Mouse (Mus musculus) T-helper 1 cell (primary cell): Measurements from ENCODE around the gene Rps12-ps3.

Experiments used
- in situ Hi-C: fragments of 300-600 bp; cut with MboI, MseI; formaldehyde crosslinking; loops from one replicate; pipeline ENCODE4 v1.15.1; 2025; ENCODE audit warnings: high pct_unique_total_duplicates

The Rps12-ps3 gene

DNA sequence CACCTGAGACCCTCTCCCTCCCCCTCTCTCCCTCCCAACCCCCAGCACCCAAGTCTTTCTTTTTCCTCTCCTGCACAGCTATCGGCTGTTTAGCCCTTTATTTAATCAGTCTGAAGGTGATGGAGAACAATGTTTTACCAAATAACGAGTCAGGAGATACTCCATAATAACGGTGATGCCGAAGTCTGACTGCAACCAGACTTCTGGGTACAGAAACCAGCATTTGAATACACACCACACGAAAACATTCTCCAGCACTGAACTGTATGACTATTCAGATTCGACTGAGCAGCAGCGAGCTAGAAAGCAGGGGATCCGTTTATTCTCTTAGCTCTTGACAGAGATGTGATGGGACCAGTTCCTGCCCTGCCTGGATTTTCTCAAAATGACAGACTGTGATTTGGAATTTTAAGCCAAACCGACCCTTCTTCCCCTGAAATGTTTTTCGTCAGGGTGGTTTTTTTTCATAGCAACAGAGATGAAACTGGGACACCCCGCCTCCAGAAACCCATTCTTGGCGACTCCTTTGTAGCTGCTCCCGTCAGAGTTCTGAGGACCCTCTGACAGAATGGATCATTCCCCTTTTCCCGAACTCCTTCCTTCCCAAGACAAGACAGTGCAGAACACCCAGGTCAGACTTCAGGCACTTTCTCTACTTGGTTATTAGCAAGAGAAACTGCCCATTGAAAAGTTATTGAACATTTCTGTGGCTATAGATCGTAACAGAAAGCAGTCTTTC is 29.2 kb downstream of the Rps12-ps3 start:
- in situ Hi-C loops, result no loop called here

DNA sequence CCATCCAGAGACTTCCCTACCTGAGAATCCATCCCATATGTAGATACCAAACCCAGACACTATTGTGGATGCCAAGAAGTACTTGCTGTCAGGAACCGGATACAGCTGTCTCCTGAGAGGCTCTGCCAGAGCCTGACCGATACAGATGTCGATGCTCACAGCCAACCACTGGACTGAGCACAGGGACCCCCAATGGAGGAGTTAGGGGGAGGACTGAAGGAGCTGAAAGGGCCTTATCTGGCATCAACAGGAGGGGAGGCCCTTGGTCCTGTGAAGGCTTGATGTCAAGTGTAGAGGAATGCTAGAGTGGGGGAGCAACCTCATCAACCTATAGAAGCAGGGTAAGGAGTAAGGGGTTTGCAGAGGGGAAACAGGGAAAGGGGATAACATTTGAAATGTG is 30.7 kb downstream of the Rps12-ps3 start:
- in situ Hi-C loops, result no loop called here

DNA sequence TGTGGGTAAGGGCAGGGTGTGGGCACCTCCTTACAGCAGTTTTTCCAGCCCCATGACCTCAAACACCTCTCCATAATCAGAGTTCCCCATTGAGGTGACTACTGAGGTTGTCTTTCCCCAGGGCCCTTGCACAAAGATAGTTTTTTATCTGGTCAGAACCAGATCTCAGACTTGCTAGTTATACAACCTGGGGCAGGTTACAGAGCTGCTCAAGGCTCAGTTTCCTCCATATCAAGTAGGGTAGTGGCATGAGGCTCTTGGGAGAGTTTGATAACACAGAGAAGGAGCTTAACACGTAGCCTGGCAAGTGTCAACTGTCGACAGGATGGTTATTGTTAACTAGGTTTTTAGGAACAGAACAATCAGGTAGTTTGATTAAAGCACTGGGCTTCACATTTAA is 32.8 kb downstream of the Rps12-ps3 start:
- in situ Hi-C loops, result no loop called here

DNA sequence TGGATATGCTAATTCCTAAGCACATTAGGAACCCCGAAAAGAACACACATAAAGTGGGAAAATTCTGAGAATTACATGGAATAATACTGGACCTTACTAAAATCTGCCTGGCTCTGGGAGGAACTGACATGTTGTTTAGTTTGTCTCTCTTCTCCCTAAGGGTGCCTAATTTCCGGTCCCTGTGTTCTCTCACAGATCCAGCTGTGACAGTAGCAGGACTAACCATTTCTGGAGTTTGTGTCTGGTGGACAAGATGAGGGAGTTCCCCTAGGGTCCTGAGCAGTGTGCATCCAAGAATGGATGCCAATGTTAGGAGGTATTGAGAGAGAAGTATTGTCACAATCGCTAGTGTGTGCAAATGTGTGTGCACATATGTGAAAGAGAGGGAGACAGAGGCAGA is 34.3 kb downstream of the Rps12-ps3 start:
- in situ Hi-C loops, result no loop called here

DNA sequence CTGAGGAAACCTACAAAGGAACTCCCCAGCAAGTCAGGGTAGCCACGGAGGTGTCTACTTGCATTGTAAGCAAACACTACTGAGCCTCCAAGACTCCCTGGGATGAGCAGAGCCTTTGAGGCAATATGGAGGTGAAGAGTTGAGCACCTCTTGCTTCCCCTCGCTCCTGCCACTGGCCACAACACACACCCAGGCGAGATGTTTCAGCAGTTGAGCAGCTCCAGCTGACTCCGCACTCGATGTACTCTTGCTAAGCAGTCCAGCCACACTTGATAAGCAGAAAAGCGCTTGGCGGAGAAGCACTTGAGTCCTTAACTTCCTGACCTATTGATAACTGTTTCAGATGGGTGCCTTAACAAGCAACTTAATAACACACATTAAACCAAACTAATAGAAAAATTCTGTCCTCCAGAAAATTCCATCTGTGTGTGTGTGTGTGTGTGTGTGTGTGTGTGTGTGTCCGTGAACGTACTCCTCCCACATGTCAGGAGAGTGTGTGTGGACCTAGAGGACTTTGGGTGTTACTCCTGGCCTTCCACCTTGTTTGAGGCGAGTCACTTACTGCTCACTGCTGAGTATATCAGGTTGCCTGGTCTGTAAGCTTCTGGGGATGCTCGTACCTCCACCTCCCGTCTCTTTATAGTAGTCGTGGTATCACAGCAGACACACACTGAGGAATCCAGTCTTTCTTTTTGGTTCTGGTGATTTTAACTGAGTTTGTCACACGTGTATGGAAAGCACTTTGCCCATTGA is 34.9 kb downstream of the Rps12-ps3 start:
- in situ Hi-C loops, result no loop called here

DNA sequence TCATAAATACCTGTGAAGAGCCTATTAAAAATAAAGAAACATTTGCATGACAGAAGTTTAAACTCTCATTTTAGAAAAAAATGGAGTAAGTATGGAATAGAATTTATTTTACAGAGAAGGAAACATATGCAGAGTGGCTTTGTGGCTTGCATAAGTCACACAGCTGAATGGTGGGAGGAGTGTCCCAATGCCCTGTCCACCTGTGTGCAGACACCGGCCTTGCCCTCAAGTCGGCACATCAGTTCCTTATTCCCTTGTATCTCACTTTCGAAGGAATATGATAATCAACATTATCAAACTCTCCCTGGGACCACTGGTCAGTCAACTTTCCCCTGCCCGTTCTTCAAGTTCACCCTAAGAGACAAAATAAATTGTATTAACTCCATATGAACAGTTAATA is 35.8 kb downstream of the Rps12-ps3 start:
- in situ Hi-C loops, result no loop called here

DNA sequence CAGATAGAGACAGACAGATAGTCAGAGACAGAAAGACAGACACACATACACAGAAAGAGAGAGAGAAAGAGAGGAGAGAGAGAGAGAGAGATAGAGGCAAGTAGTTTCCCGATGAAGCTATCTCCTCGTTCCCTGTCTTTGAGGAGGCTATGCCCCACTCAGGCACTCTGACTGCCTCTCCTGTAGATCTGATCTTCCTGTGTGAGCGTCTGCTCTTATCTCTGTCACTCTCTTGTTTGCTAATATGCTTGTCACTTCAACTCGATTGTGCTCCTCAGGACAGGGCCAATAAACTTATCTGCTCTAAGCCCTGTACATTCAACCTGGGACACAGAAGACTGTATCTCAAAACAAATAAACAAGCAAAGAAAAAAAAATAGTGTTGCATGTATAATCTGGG is 37.1 kb downstream of the Rps12-ps3 start:
- in situ Hi-C loops, result no loop called here

DNA sequence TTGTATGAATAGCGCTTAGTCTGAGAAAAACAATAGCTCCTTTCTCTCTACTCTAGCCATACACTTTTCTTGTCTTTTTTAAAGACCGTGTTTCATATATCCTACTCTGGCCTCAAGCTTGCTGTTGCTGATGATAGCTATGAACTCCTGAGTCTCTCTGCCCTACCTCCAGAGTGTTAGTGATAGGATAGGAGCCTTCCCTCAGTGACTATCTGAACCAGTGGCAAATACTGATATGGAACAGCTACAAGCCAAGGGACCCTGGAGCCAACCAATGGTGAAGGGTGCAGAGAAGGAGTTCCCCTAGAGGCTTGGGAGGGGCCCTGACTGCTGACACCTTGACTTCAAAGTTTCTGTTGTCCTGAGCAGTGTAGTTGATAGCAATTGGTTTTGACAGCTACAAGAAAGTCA is 38.4 kb downstream of the Rps12-ps3 start:
- in situ Hi-C loops, result no loop called here

DNA sequence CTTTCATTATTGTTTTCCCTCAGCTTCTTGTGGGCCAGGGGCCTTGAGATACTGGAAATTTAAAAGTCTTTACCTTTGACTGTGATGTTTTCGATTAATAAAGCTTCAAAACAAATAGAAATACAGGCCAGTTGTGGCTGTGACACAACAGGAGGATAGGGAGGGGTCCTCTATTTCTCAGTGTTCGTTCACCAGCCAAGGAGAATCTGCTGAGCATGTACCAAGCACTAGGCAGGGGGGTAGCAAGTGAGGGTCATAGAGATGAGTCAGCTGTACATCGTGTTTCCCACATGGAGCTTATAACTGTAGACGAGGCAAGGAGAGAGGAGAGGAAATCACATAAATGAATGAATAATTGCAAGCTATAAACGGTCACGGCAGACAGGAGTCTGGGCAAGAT is 40.6 kb downstream of the Rps12-ps3 start:
- in situ Hi-C loops, result no loop called here

DNA sequence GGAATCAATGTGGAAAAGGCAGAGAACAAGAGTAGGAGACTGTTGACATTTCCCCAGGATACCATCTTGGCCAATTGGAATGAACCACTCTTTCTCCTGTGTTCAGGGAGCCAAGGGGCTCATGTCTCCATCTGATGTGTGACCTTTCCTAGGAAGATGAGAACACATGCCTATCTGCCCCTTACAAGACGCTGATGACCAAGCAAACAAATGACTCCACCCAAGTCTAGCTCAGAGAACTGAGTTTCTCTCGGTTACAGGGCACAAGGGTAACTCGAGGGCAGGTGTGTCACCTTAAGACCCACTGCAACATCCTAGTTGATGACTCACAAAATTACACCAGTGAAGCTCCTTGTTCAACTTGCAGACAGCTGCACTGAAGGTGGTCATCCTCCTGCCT is 41.6 kb downstream of the Rps12-ps3 start:
- in situ Hi-C loops, result no loop called here

DNA sequence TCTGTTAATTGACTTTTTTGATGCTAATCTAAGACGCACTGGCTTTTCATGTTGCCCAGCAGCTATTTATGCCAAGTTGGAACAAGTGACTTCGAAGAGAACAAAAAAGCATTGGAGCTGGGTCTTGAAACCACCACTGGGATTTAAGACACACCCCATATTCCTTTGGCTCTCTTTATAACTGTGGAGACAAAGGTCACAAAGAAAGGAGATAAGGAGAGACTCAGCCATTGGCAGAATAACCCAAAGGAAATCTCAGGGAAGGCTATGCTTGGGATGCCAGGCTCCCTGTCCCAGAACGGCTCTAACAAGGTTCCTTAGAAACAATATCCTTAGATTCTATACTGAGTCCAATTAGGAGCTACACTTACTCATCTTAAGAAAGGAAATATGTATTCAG is 44.6 kb downstream of the Rps12-ps3 start:
- in situ Hi-C loops, result no loop called here

DNA sequence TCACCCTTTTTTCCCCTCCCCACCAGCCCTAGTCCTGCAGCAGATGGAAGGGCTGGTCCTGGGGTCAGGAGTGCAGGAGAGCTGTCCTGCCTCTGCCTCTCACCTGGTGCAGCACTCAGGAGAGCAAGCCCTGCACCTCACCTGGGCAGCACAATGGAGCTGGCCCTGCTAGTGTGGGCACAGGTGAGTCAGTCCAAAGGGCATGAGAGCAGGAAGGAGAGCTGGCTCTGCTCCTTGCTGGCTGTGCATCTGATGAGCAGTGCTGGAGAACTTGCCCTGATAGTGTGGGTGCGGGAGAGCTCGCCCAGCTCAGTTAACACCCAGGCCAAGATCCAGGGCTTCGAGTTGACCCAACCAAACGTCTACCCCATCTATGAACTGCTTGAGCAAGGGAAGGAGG is 45.8 kb downstream of the Rps12-ps3 start:
- in situ Hi-C loops, result no loop called here

DNA sequence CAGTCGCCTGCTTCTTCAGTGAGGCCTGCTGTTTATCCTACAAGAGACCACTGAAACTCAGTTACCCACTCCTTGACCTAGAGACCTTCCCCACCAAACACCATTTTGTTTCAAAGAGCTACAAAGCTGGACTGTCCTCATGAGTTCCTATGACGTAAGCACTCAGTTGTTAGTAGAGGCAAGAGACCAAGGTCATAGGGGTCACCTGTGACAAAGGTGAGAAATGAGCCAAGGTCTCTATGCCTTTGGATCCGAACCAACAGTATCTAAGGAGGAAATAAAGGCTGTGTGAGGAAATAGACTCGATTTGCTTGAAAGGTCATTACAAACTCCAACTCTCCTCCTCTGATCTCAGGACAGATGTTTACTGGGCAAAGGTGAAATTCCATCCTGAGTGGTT is 48.9 kb downstream of the Rps12-ps3 start:
- in situ Hi-C loops, result no loop called here
